Mouse (Mus musculus) gastrocnemius, postnatal 4 days (tissue): ENCODE results near the gene Ercc6l. TPM values are rescaled to one million over a fixed set of nuclear protein-coding genes. Genes with fewer than 3 reads are reported as not detected.

Experiments used
- DNase-seq, 2 experiments: peaks; one replicate each; pipeline ENCODE4 v3.0.0; 2021 to 2022; ENCODE audit warnings: low spot score in 2 of 2, mixed read lengths in 2 of 2
- long read RNA-seq, 2 experiments: library from polyadenylated mRNA; stranded (forward); transcript quantifications; one replicate each; pipeline ENCODE4 v2.0.0; 2021
- total RNA-seq, 2 experiments: library from RNA; stranded (reverse); gene quantifications; 2 replicates each; pipeline ENCODE4 v1.2.3; 2021

Gene Ercc6l
- total RNA-seq = 1 to 10 TPM; 4.0 to 4.1 TPM
- long read RNA-seq, experiment 1, full-length matches to known transcripts = 5 of 6 reads
- long read RNA-seq, experiment 1, partial matches to known transcripts = 0 of 6 reads
- long read RNA-seq, experiment 1, other reads (novel, unspliced or antisense) = 1 of 6 reads
- long read RNA-seq, experiment 2, full-length matches to known transcripts = 8 of 9 reads
- long read RNA-seq, experiment 2, partial matches to known transcripts = 0 of 9 reads
- long read RNA-seq, experiment 2, other reads (novel, unspliced or antisense) = 1 of 9 reads

DNA sequence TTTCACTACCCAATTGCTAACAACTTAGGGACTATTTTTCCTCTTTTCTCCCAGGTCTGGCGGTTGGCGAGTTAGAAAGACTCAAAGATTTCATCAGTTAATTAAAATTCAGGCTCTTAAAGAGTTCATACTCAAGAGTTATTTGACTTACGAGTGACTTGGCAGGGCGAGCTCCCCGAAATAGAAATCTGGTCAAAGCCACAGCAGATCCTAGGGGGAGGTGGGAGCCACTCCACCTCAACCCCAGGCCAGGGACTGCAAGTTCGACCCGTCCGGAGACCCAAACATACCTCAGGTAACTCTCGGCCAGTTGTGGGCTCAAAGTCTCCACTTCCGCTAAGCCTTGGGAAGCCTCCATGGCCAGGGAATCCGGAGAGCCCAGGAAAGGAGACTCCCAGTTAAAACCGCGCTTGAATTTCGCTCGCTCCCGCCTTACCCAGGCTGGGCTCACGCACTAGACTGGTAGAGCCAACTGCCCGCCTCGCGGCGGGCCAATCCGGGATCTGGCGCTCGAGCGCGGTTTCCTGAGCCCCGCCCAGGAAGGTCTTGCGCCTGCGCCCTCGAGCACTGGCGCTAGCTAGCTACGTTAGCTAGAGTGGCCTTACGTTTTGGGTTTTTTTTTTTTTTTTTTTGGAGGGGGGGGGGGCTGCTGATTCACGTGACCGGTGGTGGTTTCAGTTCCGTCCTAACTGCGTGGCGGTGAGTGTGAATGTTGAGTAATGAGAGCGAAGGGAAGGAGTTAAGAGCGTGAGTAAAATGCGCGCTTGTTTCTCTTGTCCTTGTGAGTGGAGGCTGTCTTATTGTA, at the start of gene Ercc6l:
Gene Ercc6l (minus strand): TSS at position 474 of the 805 bp plus-strand sequence.
- peak; percentile 77 to 90 for DNase-seq

- DNase-seq = no peak
These were observed 33.9 kb upstream of the Ercc6l start for GRCm38 (mm10) chrX:102190840-102191239.

DNA sequence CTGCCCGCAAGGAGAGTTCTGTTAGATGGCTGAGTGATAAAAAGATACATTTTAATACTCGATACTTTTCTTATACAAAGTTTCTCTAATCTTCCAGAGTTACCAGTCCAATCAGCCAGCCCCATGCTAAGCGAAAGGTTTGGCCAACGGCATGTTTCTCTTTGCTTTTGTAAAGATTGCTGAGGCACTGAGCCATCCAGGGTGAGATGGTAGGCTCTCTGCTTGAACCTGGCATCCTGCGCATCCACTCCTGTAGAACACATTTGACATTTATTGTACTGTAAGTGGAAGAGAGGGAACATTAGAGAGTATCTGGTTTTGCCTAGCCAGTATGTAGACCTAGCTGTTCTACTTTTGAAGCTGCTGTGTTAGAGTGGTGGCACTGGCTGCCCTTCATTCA, 32.7 kb upstream of the Ercc6l start:
- no peak for DNase-seq

- peak; percentile 63 to 76 for DNase-seq
These were observed 32.0 kb upstream of the Ercc6l start, which contains the start of gene Rps4x for GRCm38 (mm10) chrX:102188712-102189497. Rps4x (minus strand) TSS chrX:102189394.

GRCm38 (mm10) chrX:102187023-102187699, 30.3 kb upstream of the Ercc6l start:
- no peak for DNase-seq

- no peak for DNase-seq
These were observed 25.7 kb upstream of the Ercc6l start for GRCm38 (mm10) chrX:102182575-102182974.

DNA sequence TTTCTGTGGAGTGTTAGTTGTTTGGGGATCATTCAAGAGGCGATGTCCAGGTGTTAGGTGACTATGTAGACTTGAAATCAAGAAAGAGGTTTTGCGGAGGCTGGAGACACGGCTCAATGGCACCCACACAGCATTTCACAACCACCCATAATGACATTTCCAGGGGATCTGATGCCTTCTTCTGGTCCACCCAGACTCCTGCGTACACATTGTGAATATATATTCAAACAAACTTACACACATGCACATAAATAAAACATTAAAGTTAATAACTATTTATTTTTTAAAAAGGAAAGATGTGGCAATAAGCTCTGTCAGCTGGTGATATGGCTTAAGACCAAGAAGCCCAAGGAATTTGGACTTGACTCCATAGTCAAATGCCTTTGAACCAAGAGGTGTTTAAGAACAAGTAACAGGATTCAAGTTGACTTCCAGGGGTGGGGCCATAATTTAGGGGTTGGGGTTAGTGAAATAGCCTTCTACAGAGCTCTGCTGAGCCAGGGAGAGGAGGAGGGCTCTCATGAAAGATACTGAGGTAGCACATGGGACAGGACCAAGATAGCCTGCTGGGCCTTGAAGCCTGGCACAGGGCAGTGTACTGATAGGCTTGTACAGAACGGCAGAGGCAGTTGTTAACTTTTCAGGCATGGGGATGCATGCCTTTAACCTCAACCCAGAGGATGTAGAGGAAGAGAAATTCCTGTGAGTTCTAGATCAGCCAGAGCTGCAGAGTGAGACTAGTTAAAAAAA, 18.8 kb upstream of the Ercc6l start:
- DNase-seq = no peak

- no peak for DNase-seq
These were observed 14.0 kb upstream of the Ercc6l start for GRCm38 (mm10) chrX:102170900-102171299.

DNA sequence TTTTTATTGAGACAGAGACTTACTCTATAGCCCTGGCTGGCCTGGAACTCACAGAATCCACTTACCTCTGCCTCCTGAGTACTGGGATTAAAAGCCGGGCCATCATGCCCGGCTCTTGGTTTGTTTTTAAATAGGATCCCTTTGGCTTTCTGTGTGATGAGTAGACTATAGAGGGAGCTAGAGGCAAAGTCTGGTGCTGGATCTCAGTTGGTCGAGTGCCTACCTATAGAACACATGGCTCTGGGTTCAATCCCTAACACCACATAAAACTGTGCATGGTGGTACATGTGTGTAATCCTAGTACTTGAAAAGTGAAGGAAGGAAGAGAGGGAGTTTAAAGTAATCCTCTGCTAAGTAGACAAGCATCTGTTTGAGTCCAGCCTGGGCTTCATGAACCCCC, 13.2 kb upstream of the Ercc6l start:
- DNase-seq = no peak

- DNase-seq = no peak
These were observed 12.8 kb upstream of the Ercc6l start for GRCm38 (mm10) chrX:102169724-102170123.

DNA sequence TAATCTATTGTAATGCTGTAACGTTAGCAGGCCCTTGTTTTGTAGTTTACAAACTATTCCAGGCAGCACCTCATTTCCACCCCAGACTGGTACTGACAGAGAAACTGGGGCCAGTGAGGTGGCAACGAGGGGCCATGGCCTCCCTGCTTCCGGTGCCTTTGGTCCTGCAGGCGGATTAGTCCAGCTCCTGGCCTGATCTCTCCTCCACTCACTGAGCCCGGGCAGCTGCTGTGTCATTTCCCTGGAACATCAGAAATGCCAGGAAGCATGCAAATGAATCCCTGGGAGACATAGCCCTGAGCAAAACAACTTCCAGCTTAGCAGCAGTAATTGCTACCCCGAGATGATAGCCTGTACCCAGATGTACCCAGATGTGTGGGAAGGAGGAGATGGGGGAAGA, 10.1 kb upstream of the Ercc6l start:
- DNase-seq = no peak

DNA sequence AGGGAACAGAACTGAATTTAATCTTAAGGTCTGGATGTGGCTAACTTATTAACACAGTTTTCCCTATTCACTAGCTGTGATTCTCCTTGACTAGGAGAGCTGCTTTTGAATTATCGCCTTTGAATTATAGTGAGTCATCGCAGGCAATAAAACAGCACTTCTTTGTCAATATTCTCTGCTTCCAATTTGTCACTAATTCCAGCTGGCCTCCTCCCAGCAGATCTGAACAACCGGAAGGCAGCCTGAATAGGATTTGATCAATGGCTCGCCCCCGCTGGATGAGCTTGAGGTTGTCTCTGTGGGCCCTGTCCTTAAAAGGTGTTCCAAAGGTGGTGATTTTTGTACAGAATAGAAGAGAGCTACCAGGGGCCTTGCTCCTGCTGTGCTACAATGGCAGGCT, 9.6 kb upstream of the Ercc6l start:
- DNase-seq = no peak

- DNase-seq = peak; percentile 18 to 56
These were observed 6.6 kb upstream of the Ercc6l start for GRCm38 (mm10) chrX:102163529-102163928.

DNA sequence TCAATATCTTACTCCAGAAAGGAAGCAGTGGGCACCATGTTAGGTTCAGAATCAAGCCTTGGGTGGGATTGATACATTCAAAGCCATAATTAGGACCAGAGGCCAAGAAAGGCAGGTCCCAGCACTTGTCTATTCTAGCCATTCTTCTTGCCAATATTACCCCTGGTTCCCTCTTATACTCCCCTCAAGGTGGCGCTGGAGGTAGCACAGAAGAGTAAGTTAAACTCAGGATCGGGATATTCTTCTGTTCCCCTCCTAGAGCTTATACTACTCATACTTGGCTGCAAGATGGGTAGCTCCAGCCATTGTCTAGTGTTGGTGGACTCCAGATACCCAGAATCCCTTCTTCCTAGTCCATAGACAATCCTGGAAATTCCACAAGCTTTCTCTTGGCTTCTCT, 6.2 kb upstream of the Ercc6l start:
- no peak for DNase-seq

DNA sequence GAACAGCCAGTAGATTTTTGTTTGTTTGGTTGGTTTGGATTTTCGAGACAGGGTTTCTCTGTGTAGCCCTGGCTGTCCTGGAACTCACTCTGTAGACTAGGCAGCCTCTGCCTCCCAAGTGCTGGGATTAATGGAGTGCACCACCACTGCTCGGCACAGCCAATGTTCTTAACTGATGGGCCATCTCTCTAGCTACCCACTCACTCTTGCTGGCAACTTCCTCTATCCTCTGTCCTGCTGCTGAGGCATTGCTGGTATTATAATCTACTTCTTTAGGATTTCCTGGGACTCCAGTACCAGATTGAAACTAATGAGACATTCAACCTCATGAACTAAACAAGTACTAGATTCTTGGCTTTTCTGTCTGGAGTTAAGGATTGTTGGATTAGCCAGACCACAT, 3.6 kb upstream of the Ercc6l start:
- no peak for DNase-seq

GRCm38 (mm10) chrX:102159778-102160177, 2.9 kb upstream of the Ercc6l start:
- no peak for DNase-seq

GRCm38 (mm10) chrX:102157423-102157791, 516 bp upstream of the Ercc6l start:
- no peak for DNase-seq

DNA sequence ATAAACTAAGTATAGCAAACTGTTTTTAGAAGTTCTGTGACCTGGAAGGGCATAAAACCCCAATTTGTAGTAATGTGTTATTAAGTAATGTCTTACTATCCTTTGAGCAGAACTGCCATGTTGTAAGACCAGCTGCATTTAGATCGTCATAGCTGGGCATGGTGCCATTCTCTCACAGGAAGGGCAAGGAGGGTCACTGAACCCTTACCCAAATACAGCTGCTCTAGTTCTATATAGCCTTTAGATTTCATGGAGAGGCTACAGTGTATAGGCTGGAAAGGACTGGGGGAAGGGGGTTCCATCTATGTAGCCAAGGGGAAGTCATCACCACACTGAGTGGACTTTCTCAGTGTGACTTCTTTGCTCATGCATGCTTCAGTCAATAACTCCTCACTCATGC, 15.7 kb downstream of the Ercc6l start:
- no peak for DNase-seq

DNA sequence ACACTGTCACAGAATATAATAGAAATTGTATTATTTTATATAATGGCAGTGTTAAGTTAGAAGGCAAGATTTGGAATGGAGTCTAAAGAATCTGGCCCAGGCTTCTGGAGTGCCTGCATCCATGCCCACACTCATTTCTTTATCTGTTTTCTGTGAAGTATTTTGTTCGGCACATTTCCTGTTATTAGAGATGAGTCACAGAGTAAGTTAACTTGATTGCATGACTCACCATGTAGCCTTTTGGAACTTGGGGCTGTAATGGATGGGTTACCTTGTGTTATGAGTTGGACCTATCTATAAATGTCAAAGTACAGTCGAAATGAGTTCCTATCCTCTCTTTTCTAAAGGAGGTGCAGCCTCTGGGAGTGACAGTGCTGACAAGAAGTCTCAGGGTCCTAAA, 35.6 kb downstream of the Ercc6l start:
- DNase-seq = no peak

DNA sequence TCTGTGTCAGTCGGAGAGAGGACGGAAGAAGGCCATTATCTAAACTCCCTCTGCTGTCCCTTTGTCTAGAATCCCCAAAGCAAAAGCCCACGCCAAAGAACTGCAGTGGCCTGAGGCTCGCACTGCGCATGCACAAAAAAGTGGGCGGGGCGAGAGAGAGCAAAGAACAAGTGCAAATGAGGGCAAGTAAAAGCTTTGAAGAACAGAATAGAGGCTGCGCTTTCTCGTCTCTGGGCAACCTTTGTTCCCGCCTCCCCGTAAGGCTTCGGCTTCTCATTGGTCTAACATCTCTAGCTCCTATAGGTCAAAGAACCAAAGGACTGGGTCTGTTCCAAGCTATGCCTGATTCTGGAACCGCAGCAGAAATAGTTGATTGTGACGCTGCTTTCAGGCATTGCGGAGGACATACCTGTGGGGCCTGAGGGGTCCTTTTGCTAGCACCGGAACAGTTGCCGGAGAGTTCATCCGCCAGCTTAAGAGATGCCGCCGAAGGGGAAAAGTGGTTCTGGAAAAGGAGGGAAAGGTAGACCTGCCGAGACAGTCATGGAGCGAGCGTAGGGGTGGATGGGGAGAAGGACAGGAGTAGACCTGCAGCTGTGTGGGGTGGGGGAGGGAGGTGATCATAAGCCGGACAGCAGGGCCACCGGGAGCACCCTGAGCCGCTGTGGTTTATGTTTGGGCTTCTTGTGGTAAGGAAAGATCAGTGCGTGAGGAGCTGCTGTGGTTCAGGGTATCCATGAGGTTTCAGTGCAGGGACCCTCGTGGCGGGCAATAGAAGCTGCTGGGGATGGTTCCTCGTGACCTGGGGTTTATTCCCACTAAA, 37.6 kb downstream of the Ercc6l start, which contains the start of gene Pin4:
Gene Pin4 (plus strand): TSS at position 406 of the 823 bp plus-strand sequence.
- peak; percentile 80 to 89 for DNase-seq
